Mouse (Mus musculus) retina, postnatal 1 day (tissue): ENCODE measurements at regions not wholly inside any gene's neighbourhood (a gene's known extent, or its start where the extent isn't known, plus 50 kb on each side); places are given as distances from the start of the nearest gene placed in this dataset.
"Not testable (repeated sequence)": the region's sequence is repeated elsewhere in the genome, so short reads cannot be mapped to it uniquely, and the experiment has no call there.

Experiments
- DNase-seq: peaks from one replicate; pipeline ENCODE4 v3.0.0-alpha.2; 2012

DNA sequence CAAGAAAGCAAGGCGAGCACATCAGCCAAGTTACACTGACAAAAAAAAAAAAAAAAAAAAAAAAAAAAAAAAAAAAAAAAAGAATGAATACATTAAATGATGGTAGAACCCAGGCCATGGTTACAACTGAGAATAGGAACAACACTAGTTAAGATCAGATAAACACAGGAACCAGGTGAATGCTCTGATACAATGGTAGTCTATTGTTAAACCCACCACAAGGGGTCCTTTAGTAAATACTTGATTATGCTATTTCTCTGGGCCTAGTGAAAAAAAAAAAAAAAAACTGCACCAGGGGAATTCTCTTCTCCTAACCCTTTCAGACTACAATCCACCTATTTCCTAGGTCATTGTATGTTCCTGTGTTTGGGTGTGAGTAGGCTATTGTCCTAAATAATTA is 2289.7 kb downstream of the Cntnap5b start:
- DNase-seq, result no peak

DNA sequence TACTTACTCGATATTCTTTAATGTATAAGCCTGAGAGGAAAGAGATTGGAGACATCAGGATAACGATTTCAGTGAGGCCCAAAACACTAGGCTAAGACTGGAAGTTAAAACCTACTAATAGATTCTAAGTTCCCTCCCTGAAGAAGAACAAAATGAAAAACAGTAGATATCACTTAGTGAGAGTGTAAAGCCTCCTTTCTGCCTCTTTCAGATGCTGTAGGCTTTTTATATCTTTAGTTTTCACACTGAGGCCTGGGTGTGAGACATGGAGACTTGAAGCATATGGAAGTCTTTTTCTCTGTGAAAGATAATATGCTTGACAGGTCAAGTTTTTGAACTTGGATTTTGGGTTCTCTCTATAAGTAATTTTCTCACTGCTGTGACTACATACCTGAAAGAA is 2333.1 kb downstream of the Cntnap5b start:
- no peak for DNase-seq

- no peak for DNase-seq
These were observed 2366.5 kb downstream of the Cntnap5b start for GRCm38 (mm10) chr1:102139021-102139420.

- no peak for DNase-seq
These were observed 2373.8 kb downstream of the Cntnap5b start for GRCm38 (mm10) chr1:102146368-102146767.

DNA sequence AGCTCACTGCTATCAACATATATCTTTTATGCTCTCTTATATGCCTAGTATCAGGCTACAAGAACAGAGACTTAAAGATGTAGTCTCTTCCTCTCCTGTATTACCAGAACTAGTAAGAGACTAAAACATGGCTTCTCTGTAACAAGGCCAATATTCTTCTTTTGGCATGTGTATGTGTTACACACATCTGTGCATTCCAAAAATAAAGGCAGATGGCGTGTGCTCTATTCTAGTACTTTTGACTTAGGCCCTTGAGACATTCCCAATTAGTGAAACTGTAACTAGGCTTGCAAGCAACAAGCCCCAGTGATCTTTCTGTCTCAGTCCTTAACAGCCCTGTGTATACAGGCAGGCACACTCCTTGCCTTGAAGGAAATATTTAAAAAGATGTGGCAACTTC is 2394.1 kb downstream of the Cntnap5b start:
- DNase-seq, result no peak

- DNase-seq, result no peak
These were observed 2398.2 kb downstream of the Cntnap5b start for GRCm38 (mm10) chr1:102170566-102171286.

DNA sequence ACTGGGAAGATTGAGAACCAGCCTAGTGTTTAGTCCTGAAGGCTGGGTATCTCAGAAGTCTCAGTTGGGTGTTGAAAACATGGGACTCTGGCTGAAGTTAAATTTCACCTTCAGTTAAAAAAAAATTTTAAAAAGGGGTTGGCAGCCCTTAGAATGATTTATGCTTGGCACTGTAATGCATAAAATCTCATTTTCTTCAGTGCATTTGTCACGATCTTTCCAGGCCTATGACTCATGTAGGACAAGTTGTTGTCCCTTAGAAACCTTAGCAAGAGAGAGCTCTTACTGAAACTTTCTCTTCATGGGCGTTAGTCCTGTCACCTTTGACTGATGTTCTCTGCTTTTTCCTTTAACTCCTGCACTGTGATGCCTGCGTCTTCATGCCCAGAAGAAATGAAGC is 2413.4 kb downstream of the Cntnap5b start:
- DNase-seq, result no peak

- no peak for DNase-seq
These were observed 2462.9 kb downstream of the Cntnap5b start for GRCm38 (mm10) chr1:102235473-102235872.

DNA sequence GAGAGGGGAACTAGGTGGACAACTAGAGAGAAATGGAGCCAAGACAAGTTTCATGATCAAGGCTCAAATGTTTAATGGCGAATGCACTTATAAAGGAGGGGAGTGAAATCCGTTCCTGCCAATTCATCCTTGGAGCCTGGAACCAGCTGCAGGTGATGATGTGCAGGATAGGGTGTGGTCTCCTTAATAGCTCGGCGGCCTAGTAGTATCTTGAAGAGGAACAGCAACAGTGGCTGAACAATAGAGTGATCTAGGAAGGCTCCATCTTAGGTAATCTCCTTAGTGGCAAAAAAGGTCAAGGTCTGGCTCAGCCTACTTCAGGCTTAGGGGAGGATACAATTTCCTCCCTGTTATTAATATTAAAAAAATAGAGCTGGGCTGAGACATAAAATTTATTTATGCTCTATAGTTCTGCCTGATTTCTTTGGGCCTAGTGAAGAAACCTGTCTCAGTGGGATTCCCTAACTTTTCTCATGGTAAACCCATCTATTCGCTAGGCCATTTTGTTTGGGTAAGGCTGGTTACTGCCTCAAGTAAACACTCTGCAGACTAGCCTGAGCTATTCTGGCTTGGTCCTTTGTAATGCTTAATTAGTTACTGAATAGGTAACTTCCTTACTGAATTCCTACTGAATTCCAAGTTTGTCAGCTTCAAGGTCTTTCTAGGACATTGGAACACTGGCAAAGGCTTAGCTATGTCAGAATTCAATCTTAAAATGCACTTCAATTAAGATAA is 2490.7 kb downstream of the Cntnap5b start:
- DNase-seq, result not testable (repeated sequence)

DNA sequence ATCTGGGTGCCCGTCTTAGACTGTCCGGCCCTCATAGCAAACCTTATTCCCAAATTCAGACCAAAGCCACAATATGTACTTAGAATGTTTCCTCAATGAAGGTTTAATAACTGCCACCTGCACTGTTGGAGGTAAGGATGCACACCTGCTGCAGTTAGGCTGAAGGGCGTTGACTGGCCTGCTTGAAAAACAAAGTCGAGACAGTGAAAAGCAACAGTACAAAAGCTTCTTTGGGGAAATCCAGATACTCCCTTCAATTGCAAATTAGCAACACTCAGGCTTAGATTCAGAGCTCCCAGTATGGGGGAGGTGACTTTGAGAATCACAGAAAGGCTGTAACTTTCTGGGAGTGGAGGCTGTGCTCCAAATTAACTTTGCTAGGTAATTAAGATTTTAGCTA is 2491.9 kb downstream of the Cntnap5b start:
- not testable (repeated sequence) for DNase-seq

DNA sequence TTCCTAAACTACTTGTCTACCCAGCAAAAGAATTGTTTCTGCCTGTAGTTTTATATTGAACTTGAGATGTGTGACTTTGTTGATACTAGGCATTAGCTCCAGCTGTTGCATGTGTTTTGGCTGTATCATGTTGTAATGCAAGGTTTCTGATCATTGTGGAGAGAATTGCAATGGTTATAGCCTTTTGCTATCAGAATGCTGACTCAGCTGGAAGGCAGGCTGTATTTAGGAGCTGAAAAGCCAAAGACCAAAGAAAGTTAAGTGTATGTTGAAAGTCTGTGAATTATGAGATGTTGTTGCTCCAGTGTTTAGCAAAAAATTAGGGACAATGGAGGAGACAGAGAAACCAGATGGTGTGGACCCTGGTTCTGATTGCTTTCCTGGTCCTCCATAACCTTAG is 2493.9 kb upstream of the Cdh20 start:
- DNase-seq, result no peak

DNA sequence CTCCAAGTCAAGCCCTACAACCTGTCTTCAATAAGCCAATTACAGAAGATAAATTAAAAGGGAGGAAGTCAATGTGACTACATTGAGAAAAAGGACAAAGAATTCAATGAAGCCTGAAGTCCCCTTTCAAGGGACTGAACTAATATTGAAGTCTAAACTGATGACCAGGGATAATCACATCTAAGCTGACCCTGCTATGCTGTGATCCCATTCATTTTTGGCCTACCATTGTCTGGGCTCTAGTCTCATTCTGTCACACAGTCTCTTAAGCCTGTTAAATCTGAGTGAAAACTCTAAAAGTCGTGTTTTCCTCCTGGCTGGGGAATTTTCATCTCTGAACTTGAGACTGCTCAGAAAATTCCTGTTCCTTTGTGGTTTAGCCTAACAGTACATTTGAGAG is 2480.0 kb upstream of the Cdh20 start:
- no peak for DNase-seq

GRCm38 (mm10) chr1:102303526-102303925 is 2464.8 kb upstream of the Cdh20 start:
- no peak for DNase-seq

DNA sequence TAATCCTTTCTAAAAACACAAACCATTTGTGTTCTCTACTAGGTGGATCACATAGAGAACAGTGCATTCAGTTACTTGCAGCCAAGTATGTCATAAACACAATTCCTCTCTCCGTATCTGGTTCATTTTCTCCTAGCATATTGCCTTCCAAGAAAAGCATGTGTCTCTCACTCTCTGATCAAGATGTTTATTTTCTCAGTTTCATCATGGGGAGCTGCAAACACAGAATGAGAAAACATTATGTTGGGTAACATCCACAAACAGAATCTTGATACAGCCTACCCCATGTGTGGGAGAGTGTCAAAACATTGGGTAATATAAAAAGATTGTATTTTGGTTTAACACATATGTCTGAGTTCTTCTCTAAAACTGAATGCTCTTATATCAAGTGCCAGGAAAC is 2415.2 kb upstream of the Cdh20 start:
- no peak for DNase-seq

- not testable (repeated sequence) for DNase-seq
These were observed 2410.4 kb upstream of the Cdh20 start for GRCm38 (mm10) chr1:102357911-102358310.

DNA sequence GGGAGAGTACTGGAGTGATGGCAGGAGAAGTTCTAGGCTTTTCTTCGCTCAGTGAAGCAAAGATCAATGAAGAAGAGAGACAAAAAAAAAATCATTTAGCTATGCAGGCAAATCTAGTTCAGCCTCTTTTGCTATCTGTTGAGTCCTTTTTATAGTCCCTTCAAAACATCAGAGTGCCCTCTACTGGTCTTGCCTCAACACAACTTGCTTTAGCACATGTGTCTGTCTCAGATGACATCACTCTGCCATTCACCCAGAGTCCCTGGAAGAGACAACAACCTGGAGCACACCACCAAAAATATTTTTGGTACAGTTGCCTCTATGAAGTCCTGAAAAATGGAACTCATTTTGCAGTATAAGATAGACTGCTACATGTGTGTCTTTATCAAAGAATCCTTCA is 2389.7 kb upstream of the Cdh20 start:
- DNase-seq, result peak; percentile 0
